Mouse (Mus musculus): ENCODE results near the gene Gtf2ird2. TPM values are rescaled to one million over a fixed set of nuclear protein-coding genes. Genes with fewer than 3 reads are reported as not detected.

Gtf2ird2 gene
- 7.1 and 8.1 TPM in 2 replicates for polyA plus RNA-seq (2015; fragmentation: Nextera tagmentation; extraction: Ambion mirVana)

DNA sequence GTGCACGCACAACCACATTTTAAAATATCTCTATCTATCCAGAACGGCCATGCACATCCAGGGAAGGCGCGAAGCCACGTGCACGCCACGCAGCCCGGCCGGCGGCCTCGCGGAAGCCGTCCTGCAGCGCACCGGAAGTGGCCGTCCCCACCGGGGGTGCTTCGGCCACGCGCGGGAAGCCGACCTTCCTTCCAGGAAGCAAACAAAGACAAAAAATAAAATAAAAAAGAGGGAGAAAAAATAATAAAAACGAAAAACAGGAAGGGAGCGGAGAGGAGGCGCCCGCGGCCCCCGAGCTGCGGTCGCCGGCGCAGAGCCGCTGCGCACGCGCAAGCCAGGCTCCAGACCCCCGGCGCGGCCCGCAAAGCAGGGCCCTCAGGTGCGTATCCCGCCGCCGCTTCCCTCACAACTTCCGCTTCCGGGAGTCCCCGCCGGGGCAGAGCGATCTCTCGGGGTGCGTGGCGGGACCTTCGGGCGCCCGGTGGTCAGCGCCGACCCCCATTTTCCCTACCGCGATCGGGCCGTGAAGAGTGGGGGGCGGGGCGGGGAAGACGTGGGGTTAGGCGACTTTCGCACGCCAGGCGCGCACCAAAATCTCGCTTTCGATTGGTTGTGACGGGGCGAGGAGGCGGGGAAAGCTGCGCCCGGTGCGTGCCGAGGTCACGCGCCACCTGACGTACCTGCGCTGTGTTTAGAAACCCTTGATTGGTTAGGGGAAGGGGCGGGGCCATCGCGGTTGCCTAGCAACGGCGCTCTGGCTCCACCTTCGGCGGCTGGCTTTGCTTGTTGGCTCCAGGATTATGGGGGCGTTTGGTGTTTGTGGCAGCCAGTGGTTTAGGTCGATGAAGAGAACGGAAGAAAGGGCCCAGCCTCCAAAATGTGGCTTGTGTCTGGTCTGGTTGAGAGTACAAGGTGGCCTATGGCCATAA, at the start of gene Gtf2ird2:
Gene Gtf2ird2, plus strand, starts transcription at position 140 of the 929 bp plus-strand sequence.
- peak within 1 kb of the TSS; percentile 93 for H3K4me2 ChIP-seq (ENCODE audit: low read depth, low read length)
- under 1% methylated on average over 92 of the region's 92 CpGs for WGBS
- peak within 1 kb of the TSS; percentile 83 for H3K9ac ChIP-seq (ENCODE audit: low read length)
- peak within 1 kb of the TSS; percentile 90 for H3K27ac ChIP-seq (ENCODE audit: low read length)
- no peaks in the 10 kb centered on the region; the same call in 1 of the 2 replicates for H3K9me3 ChIP-seq (replicated peaks; ENCODE audit: control insufficient read depth, low read length)
- H3K27me3 ChIP-seq (ENCODE audit: control insufficient read depth, insufficient read depth, low read length): no peaks in the 10 kb centered on the region
- peak within 1 kb of the TSS; percentile 63 for H3K4me3 ChIP-seq (replicated peaks; ENCODE audit: low read length)
- H3K4me1 ChIP-seq (ENCODE audit: control insufficient read depth, insufficient read depth, low read length): peaks cover 16% of the 10 kb centered on the region
- ATAC-seq (ENCODE audit: insufficient read depth, low FRiP score): peak; percentile 98
- H3K36me3 ChIP-seq (ENCODE audit: control insufficient read depth, insufficient read depth, low read length): no peaks in the 10 kb centered on the region

DNA sequence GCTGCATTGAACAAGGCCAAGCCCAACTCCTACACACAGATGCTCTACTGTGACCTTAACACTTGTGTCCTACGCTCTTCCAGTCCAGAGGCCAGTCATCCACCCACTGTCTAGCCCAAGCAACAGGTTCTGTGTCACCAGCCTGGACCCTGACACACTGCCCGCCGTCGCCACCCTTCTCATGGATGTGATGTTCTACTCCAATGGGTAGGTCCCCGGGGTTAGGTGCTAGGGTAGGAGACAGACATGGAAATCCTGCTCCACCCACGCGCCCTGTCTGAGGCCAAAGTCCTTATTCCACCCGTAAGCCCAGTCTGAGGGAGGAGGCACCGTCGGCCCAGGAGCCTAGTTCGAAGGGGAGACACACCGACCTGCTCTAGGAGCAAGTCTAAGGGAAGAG, 47.8 kb upstream of the Gtf2ird2 start:
- Histone ChIP-seq H3K27ac (ENCODE audit: low read length) (no peak overlapping the region), H3K4me2 (ENCODE audit: low read depth, low read length) (no peak overlapping the region), H3K4me1 (ENCODE audit: control insufficient read depth, insufficient read depth, low read length) (no peaks in the 10 kb centered on the region), H3K9ac (ENCODE audit: low read length) (no peak overlapping the region), H3K27me3 (ENCODE audit: control insufficient read depth, insufficient read depth, low read length) (no peaks in the 10 kb centered on the region), H3K9me3 (replicated peaks; ENCODE audit: control insufficient read depth, low read length) (no peaks in the 10 kb centered on the region), H3K4me3 (replicated peaks; ENCODE audit: low read length) (no peak overlapping the region), H3K36me3 (ENCODE audit: control insufficient read depth, insufficient read depth, low read length) (peaks cover 4% of the 10 kb centered on the region; the same call in 1 of the 2 replicates)
- ATAC-seq (ENCODE audit: insufficient read depth, low FRiP score): no peak
- WGBS: 94% methylated on average over 12 of the region's 12 CpGs

- 84% methylated on average over 5 of the region's 5 CpGs for WGBS
- H3K9me3 ChIP-seq (replicated peaks; ENCODE audit: control insufficient read depth, low read length): no peaks in the 10 kb centered on the region
- H3K4me2 ChIP-seq (ENCODE audit: low read depth, low read length): no peak overlapping the region
- H3K36me3 ChIP-seq (ENCODE audit: control insufficient read depth, insufficient read depth, low read length): peaks cover 4% of the 10 kb centered on the region; the same call in 1 of the 2 replicates
- no peak overlapping the region for H3K27ac ChIP-seq (ENCODE audit: low read length)
- H3K4me1 ChIP-seq (ENCODE audit: control insufficient read depth, insufficient read depth, low read length): no peaks in the 10 kb centered on the region
- no peak for ATAC-seq (ENCODE audit: insufficient read depth, low FRiP score)
- no peaks in the 10 kb centered on the region for H3K27me3 ChIP-seq (ENCODE audit: control insufficient read depth, insufficient read depth, low read length)
- H3K4me3 ChIP-seq (replicated peaks; ENCODE audit: low read length): no peak overlapping the region
- H3K9ac ChIP-seq (ENCODE audit: low read length): no peak overlapping the region
Observed at GRCm38 (mm10) chr5:134137933-134138332, 45.9 kb upstream of the Gtf2ird2 start.

DNA sequence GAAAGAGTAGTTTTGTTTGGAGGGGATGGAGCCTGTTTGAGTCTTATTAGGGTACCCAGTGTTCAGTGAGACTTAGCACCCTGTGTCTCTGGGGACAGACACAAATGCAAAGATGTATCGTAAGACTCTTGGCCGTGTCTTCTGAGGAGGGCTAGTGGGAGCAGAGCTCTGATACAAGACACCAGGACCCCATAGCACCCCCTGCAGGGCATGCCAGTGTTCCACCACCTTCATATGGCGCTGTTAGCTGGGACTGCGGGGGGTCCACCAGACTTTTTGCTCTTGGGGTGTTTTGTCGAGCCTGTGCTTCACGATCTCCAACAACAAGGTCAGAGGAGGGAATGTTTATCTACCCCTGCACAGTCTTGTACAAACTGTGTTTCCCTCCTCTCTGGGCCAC, 44.4 kb upstream of the Gtf2ird2 start:
- 84% methylated on average over 6 of the region's 6 CpGs for WGBS
- Histone ChIP-seq H3K27ac (ENCODE audit: low read length) (no peak overlapping the region), H3K4me1 (ENCODE audit: control insufficient read depth, insufficient read depth, low read length) (no peaks in the 10 kb centered on the region), H3K4me2 (ENCODE audit: low read depth, low read length) (no peak overlapping the region), H3K4me3 (replicated peaks; ENCODE audit: low read length) (no peak overlapping the region), H3K27me3 (ENCODE audit: control insufficient read depth, insufficient read depth, low read length) (no peaks in the 10 kb centered on the region), H3K36me3 (ENCODE audit: control insufficient read depth, insufficient read depth, low read length) (no peaks in the 10 kb centered on the region), H3K9me3 (replicated peaks; ENCODE audit: control insufficient read depth, low read length) (no peaks in the 10 kb centered on the region), H3K9ac (ENCODE audit: low read length) (no peak overlapping the region)
- ATAC-seq (ENCODE audit: insufficient read depth, low FRiP score): no peak

DNA sequence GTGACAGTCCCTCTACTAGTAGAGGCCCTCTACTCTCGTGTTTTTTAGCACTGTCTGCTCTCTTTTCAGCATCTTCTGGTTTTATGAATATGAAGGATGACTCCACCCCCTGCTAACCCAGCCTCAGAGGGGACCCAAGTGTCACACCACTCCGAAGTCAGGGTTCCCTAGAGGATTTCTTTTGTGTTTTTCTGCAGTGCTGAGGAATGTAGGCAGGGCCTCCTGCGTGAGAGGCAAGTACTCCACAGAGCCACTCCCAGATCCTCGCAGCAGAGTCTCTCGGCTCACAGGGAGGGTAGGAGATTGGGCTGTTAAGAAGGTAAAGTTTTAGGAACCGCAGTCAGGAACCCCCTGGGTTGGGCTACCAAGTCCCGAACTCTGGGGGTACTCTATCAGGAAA, 42.6 kb upstream of the Gtf2ird2 start:
- no peak overlapping the region for H3K9ac ChIP-seq (ENCODE audit: low read length)
- H3K9me3 ChIP-seq (replicated peaks; ENCODE audit: control insufficient read depth, low read length): no peaks in the 10 kb centered on the region
- H3K4me1 ChIP-seq (ENCODE audit: control insufficient read depth, insufficient read depth, low read length): no peaks in the 10 kb centered on the region
- H3K36me3 ChIP-seq (ENCODE audit: control insufficient read depth, insufficient read depth, low read length): no peaks in the 10 kb centered on the region
- no peak overlapping the region for H3K27ac ChIP-seq (ENCODE audit: low read length)
- no peak overlapping the region for H3K4me3 ChIP-seq (replicated peaks; ENCODE audit: low read length)
- no peaks in the 10 kb centered on the region for H3K27me3 ChIP-seq (ENCODE audit: control insufficient read depth, insufficient read depth, low read length)
- no peak overlapping the region for H3K4me2 ChIP-seq (ENCODE audit: low read depth, low read length)
- 62% methylated on average over 7 of the region's 7 CpGs for WGBS
- no peak for ATAC-seq (ENCODE audit: insufficient read depth, low FRiP score)

DNA sequence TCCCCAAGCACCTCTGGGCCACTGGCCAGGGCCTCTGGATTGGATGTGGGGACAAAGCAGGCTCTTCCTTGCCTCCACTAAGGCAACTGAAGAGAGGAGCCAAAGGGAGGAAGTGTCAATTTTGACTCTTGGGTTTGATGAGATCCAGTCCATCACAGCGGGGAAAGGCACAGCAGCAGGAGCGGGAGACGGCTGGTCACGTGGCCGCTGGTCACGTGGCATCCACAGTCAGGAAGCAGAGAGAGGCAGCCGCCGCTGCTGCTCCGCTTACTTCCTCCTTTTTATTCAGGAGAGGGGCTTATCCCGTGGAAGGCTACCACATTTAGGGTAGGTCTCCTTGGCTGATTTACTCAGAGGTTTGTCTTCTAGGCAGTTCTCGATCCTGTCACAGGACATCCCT, 41.4 kb upstream of the Gtf2ird2 start:
- no peak overlapping the region for H3K9ac ChIP-seq (ENCODE audit: low read length)
- H3K27me3 ChIP-seq (ENCODE audit: control insufficient read depth, insufficient read depth, low read length): no peaks in the 10 kb centered on the region
- H3K36me3 ChIP-seq (ENCODE audit: control insufficient read depth, insufficient read depth, low read length): no peaks in the 10 kb centered on the region
- H3K9me3 ChIP-seq (replicated peaks; ENCODE audit: control insufficient read depth, low read length): no peaks in the 10 kb centered on the region
- H3K4me1 ChIP-seq (ENCODE audit: control insufficient read depth, insufficient read depth, low read length): no peaks in the 10 kb centered on the region
- ATAC-seq (ENCODE audit: insufficient read depth, low FRiP score): no peak
- H3K4me2 ChIP-seq (ENCODE audit: low read depth, low read length): no peak overlapping the region
- no peak overlapping the region for H3K4me3 ChIP-seq (replicated peaks; ENCODE audit: low read length)
- H3K27ac ChIP-seq (ENCODE audit: low read length): no peak overlapping the region
- WGBS: 83% methylated on average over 11 of the region's 11 CpGs

DNA sequence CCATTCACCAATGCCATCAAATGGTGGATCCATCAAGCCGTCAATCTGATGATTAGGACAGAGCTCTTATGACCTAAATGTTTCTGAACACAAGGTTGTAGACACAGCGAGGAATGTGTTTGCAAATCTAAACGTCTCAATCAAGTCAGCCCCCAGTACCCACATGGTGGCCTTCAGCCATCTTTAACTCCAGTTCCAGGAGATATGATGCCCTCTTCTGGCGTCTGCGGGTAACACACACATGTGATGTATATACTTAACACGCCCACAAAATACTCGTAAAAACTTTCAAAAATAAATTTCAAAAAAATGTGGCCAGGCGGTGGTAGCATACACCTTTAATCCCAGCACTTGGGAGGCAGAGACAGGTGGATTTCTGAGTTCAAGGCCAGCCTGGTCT, 38.8 kb upstream of the Gtf2ird2 start:
- no peak for ATAC-seq (ENCODE audit: insufficient read depth, low FRiP score)

DNA sequence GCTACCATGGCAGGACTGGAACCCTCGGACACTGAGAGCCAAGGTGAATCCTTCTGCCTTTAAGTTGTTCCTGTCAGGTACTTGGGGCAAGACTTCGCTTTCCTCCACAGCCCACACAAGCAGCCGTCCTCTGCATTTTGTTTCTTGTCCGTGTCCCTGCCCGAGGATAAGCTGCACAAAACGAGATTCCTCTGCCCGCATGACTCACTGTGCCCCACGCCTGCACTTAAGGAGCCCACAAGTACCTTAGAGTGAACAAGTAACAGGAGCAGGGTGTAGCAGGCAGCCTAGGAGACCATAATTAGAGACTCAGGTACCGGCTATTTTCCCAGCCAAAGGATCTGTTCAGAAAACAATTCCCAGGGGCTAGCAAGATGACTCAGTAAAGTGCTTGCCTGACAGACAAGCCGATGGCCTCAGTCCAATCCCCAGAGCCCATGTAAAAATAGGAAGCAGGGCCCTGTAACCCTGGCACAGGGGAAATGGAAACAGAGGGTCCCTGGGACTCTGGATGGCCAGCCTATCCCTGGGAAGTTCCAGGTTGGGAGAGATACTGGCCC, 36.5 kb upstream of the Gtf2ird2 start:
- Histone ChIP-seq H3K36me3 (ENCODE audit: control insufficient read depth, insufficient read depth, low read length) (peaks cover 17% of the 10 kb centered on the region), H3K4me2 (ENCODE audit: low read depth, low read length) (no peak overlapping the region), H3K9ac (ENCODE audit: low read length) (no peak overlapping the region), H3K9me3 (replicated peaks; ENCODE audit: control insufficient read depth, low read length) (no peaks in the 10 kb centered on the region), H3K27me3 (ENCODE audit: control insufficient read depth, insufficient read depth, low read length) (no peaks in the 10 kb centered on the region), H3K4me1 (ENCODE audit: control insufficient read depth, insufficient read depth, low read length) (no peaks in the 10 kb centered on the region), H3K4me3 (replicated peaks; ENCODE audit: low read length) (no peak overlapping the region), H3K27ac (ENCODE audit: low read length) (no peak overlapping the region)
- no peak for ATAC-seq (ENCODE audit: insufficient read depth, low FRiP score)
- 88% methylated on average over 10 of the region's 10 CpGs for WGBS

More for the DNA sequence above, 38.8 kb upstream of the Gtf2ird2 start:
- Histone ChIP-seq H3K4me3 (replicated peaks; ENCODE audit: low read length) (no peak overlapping the region), H3K4me1 (ENCODE audit: control insufficient read depth, insufficient read depth, low read length) (no peaks in the 10 kb centered on the region), H3K9me3 (replicated peaks; ENCODE audit: control insufficient read depth, low read length) (no peaks in the 10 kb centered on the region), H3K27me3 (ENCODE audit: control insufficient read depth, insufficient read depth, low read length) (no peaks in the 10 kb centered on the region), H3K9ac (ENCODE audit: low read length) (no peak overlapping the region), H3K27ac (ENCODE audit: low read length) (no peak overlapping the region), H3K4me2 (ENCODE audit: low read depth, low read length) (no peak overlapping the region), H3K36me3 (ENCODE audit: control insufficient read depth, insufficient read depth, low read length) (0 out of 2 replicates have a peak, but pooled peaks cover 8% of the 10 kb centered on the region)
- whole genome bisulfite sequencing: 91% methylated on average over 8 of the region's 8 CpGs

DNA sequence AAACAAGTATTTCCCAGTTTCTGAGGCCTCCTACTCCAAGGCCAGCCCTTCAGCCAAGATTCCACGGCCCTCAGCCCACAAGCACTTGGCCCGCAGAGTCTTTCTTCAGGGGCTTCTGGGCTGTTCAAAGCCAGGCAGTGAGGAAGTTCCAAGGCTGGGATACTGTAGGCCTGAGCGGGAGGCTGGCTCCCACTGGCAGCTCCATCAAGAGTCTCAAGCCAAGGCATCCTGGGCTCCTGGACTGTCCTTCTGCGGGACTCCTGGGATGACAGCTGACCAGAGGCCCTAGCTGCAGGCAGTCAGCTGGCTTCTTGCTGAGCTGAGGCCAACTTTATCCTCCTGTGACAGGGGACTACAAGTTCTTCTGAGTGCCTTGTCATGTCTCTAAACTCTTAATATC, 35.7 kb upstream of the Gtf2ird2 start:
- no peak overlapping the region for H3K27ac ChIP-seq (ENCODE audit: low read length)
- no peak overlapping the region for H3K9ac ChIP-seq (ENCODE audit: low read length)
- no peak overlapping the region for H3K4me2 ChIP-seq (ENCODE audit: low read depth, low read length)
- ATAC-seq (ENCODE audit: insufficient read depth, low FRiP score): no peak
- no peaks in the 10 kb centered on the region for H3K27me3 ChIP-seq (ENCODE audit: control insufficient read depth, insufficient read depth, low read length)
- WGBS: 85% methylated on average over 4 of the region's 4 CpGs
- H3K4me1 ChIP-seq (ENCODE audit: control insufficient read depth, insufficient read depth, low read length): no peaks in the 10 kb centered on the region
- H3K4me3 ChIP-seq (replicated peaks; ENCODE audit: low read length): no peak overlapping the region
- no peaks in the 10 kb centered on the region for H3K9me3 ChIP-seq (replicated peaks; ENCODE audit: control insufficient read depth, low read length)
- H3K36me3 ChIP-seq (ENCODE audit: control insufficient read depth, insufficient read depth, low read length): peaks cover 17% of the 10 kb centered on the region

Data from stomach, embryonic 16.5 days (tissue).